Mouse (Mus musculus): ENCODE data around the gene Cic.

Gene Cic

GRCm38 (mm10) chr7:25269545-25270271, 2.2 kb downstream of the Cic start:
- DNase-seq (ENCODE audit: inconsistent ontology term): no peak

- DNase-seq (ENCODE audit: inconsistent ontology term): no peak
These were observed 3.4 kb downstream of the Cic start for GRCm38 (mm10) chr7:25270652-25271633.

GRCm38 (mm10) chr7:25271651-25272444, 4.3 kb downstream of the Cic start:
- DNase-seq (ENCODE audit: inconsistent ontology term): no peak

- no peak for DNase-seq (ENCODE audit: inconsistent ontology term)
These were observed 5.1 kb downstream of the Cic start for GRCm38 (mm10) chr7:25272445-25273258.

- DNase-seq (ENCODE audit: inconsistent ontology term): no peak
These were observed 6.0 kb downstream of the Cic start for GRCm38 (mm10) chr7:25273259-25274241.

GRCm38 (mm10) chr7:25274571-25274970, 7.1 kb downstream of the Cic start:
- DNase-seq (ENCODE audit: inconsistent ontology term): peak; percentile 43

- DNase-seq (ENCODE audit: inconsistent ontology term): no peak
These were observed 7.5 kb downstream of the Cic start for GRCm38 (mm10) chr7:25274996-25275395.

GRCm38 (mm10) chr7:25275555-25276298, 8.2 kb downstream of the Cic start:
- peak; percentile 83 for DNase-seq (ENCODE audit: inconsistent ontology term)

GRCm38 (mm10) chr7:25277405-25277804, 9.9 kb downstream of the Cic start:
- no peak for DNase-seq (ENCODE audit: inconsistent ontology term)

GRCm38 (mm10) chr7:25277998-25278340, 10.5 kb downstream of the Cic start:
- DNase-seq (ENCODE audit: inconsistent ontology term): no peak

GRCm38 (mm10) chr7:25278341-25279075, 11.0 kb downstream of the Cic start:
- peak; percentile 88 for DNase-seq (ENCODE audit: inconsistent ontology term)

GRCm38 (mm10) chr7:25279076-25279860, 11.8 kb downstream of the Cic start:
- peak; percentile 100 for DNase-seq (ENCODE audit: inconsistent ontology term)

GRCm38 (mm10) chr7:25279861-25280791, 12.6 kb downstream of the Cic start:
- peak; percentile 84 for DNase-seq (ENCODE audit: inconsistent ontology term)

- DNase-seq (ENCODE audit: inconsistent ontology term): no peak
These were observed 13.7 kb downstream of the Cic start for GRCm38 (mm10) chr7:25281166-25281733.

- peak; percentile 99 for DNase-seq (ENCODE audit: inconsistent ontology term)
These were observed 14.5 kb downstream of the Cic start for GRCm38 (mm10) chr7:25281734-25282601.
